Mouse (Mus musculus) adrenal gland, adult 8-10 months (tissue): ENCODE data around the gene Nemp2. TPM values are rescaled to one million over a fixed set of nuclear protein-coding genes. Genes with fewer than 3 reads are reported as not detected.
"Not testable (repeated sequence)": the region's sequence is repeated elsewhere in the genome, so short reads cannot be mapped to it uniquely, and the experiment has no call there.

Source experiments
- DNase-seq: peaks from one replicate; pipeline ENCODE4 v3.0.0; 2022
- total RNA-seq, 4 experiments: library from RNA; stranded (reverse); gene quantifications; 2 replicates each; pipeline ENCODE4 v1.2.4; 2022

Gene Nemp2
- total RNA-seq, 4 experiments from 2014 or later = 3.2 to 5.9 (median 4.9) TPM

GRCm38 (mm10) chr1:52655153-52655552 is 24.6 kb downstream of the Nemp2 start:
- DNase-seq = no peak

- DNase-seq = no peak
Observed at GRCm38 (mm10) chr1:52658160-52658559, 27.7 kb downstream of the Nemp2 start.

GRCm38 (mm10) chr1:52660278-52660677 is 29.8 kb downstream of the Nemp2 start:
- no peak for DNase-seq

DNA sequence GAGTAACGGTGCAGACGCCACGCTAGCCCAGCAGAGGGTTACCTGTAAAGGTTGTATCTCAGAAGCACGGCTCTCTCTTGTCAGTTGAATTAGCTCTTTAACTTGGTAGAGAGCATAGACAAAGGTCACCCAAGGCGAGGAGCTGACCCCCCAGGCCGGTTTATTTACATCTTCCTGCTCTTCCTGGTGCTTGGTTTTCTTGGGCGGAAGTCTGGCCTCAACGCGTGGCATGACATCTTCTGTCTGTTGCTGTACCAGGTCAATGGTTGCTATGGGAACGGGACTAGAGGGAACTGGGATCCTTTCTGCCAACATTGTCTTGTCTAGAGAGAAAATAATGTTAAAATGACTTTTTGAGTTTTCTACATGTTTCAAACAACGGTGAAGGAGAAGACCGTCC is 30.3 kb downstream of the Nemp2 start:
- no peak for DNase-seq

DNA sequence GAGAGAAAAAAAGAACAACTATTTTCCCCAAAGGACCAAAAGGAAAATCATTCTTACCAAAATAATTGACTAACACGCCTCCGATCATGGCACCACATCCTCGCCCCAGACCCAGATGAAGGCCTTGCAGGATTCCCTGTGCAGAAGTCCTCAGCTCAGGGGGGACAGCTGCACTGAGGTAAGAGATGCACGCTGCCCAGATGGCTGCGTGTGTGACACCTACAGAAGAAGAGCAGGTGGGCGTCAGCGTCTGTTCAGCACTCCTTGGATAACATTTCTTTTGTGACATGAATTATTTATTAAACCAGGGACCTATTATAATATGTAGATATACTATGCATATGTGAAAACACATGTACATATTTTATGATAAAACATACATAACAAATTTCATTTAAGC is 32.7 kb downstream of the Nemp2 start:
- DNase-seq = no peak

- DNase-seq = no peak
Observed at GRCm38 (mm10) chr1:52668743-52669323, 38.3 kb downstream of the Nemp2 start.

- DNase-seq = no peak
Observed at GRCm38 (mm10) chr1:52669931-52670330, 39.4 kb downstream of the Nemp2 start.

GRCm38 (mm10) chr1:52675561-52676551 is 45.4 kb downstream of the Nemp2 start:
- DNase-seq = no peak

DNA sequence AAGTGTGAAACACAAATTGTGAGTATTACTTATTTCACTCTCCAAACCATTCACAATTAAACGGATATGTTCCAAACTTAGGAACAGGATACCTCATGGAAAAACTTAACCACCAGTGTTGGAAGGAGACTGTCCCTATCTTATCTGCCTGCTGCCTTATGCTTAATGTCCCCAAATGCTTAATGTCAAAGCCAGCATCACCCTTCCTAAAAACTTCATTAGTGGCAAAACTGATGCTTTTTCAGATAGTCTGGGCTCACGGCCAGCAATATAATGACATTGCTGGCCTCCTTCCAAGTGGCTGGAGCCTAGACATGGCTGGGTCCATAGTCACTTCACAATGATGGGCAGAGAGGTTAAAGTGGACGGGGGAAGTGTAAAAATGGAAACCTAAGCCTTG is 46.1 kb downstream of the Nemp2 start:
- no peak for DNase-seq

- no peak for DNase-seq
Observed at GRCm38 (mm10) chr1:52683550-52683949, 53.0 kb downstream of the Nemp2 start.

DNA sequence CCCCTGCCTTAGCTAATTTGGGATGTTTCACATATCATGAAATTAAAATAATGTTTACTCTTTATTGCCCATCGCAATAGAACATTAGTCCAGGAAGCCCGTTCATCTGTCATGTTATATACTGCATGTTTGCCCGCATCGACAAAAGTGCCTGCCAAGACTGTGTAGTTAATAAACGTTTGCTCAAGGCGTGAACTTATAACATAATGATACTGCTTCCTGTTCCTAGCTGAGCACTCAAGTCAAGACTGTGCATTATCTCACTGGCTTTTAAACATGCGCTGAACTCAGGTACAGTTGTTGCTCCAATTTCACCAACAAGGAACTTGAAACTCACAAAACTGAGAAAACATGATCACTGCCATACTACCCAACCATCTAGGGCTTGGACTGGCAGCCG is 57.1 kb downstream of the Nemp2 start:
- no peak for DNase-seq

DNA sequence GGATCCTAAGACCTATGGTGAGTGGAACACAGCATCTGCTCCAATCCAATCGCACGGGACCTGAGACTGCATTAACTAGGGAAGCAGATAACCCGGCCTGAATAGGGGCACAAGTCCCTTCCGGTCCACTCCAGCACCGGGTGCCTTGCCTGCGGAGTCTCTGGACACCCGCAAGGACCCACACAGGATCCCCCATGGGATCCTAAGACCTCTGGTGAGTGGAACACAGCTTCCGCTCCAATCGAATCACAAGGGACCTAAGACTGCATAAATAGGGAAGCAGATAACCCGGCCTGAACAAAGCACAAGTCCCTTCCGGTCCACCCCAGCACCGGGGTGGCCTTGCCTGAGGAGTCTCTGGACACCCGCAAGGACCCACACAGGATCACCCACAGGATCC is 64.0 kb downstream of the Nemp2 start:
- DNase-seq = not testable (repeated sequence)

Other genes with a start within 250 kb of the Nemp2 start
- gene Nab1, start 130.0 kb upstream of the Nemp2 start, total RNA-seq = 10 to 100 TPM; 56.8 to 59.1 (median 57.7) TPM
- 10 to 100 TPM; 20.3 to 26.7 (median 23.4) TPM for gene Mfsd6, start 96.8 kb downstream of the Nemp2 start, total RNA-seq
- 10 to 100 TPM; 17.1 to 24.0 (median 21.0) TPM for gene Inpp1, start 187.0 kb downstream of the Nemp2 start, total RNA-seq
- gene Hibch, start 214.2 kb downstream of the Nemp2 start, total RNA-seq = 10 to 100 TPM; 60.7 to 75.4 (median 64.0) TPM